Mouse (Mus musculus): ENCODE measurements around the gene Pate2.
"Not testable (repeated sequence)": the region's sequence is repeated elsewhere in the genome, so short reads cannot be mapped to it uniquely, and the experiment has no call there.

Gene Pate2

DNA sequence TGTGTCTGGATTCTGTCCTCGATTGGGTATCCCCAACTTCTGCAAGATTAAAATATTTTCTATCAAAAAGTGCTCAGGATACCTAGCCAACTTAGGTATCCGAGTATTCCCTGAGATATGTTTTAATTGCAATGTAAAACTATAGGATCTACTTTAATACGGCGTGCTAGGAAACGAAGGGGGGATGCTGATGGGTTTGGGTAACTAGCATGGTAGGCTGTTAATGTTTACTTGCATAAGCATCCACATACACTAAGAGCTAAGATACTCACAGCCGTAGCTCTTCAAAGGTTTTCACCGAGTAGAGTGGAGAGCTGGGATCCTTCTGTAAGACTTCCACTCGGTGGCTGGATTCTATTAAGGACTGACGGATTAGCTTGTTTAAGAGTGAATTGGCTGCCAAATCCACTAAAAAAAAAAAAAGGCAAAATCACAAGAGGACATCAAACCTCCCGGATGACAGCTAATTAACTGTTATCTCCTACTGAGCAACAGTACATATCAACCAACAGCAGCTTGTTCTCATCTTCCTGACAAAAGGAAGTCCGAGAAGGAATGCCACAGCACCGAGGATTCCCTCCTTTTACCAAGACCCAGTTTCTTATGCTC, 13.5 kb upstream of the Pate2 start:
- in situ Hi-C loops (cut with MboI, MseI): no loop called here

DNA sequence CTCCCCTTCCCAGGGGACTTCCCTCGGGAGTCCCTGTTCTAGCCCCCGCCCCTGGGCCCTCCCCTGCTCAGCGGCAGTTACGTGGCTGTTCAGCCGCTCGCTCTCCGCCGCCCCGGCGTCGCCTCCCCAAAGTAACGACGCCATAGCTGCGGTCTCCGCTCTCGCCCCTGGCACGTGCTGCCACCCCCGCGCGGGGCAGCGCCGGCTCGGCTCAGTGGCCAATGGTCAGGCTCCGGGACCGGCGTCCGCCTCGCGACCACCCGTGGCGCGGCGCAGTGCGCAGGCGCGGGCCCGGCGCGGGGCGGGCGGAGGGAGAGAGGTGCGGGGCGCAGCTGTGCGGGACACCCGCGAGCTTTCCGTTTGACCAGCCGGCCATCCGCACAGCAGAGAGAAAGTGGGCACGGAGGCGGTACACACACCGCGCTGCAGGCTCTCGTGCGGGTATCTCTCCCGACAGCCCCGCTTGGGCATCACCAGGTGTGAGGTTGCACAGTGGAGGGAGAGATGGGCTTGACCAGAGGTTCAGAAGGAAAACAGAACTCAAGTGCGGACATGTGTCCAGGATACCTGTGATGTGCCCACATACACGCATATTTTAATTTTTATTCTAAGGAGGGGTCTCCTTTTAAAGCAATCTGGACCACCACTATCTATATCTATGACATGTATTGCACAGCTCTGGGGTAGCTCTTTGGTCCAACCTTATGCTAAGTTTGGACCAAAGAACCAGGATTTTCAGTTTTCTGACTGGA, 11.7 kb upstream of the Pate2 start, which contains the start of the genes Ddx25 and Pus3:
Ddx25 (minus strand) TSS at position 272 of the 752 bp plus-strand sequence.
Pus3 (plus strand) TSS at position 339 of the 752 bp plus-strand sequence.
- in situ Hi-C loops (cut with MboI, MseI): no loop called here

DNA sequence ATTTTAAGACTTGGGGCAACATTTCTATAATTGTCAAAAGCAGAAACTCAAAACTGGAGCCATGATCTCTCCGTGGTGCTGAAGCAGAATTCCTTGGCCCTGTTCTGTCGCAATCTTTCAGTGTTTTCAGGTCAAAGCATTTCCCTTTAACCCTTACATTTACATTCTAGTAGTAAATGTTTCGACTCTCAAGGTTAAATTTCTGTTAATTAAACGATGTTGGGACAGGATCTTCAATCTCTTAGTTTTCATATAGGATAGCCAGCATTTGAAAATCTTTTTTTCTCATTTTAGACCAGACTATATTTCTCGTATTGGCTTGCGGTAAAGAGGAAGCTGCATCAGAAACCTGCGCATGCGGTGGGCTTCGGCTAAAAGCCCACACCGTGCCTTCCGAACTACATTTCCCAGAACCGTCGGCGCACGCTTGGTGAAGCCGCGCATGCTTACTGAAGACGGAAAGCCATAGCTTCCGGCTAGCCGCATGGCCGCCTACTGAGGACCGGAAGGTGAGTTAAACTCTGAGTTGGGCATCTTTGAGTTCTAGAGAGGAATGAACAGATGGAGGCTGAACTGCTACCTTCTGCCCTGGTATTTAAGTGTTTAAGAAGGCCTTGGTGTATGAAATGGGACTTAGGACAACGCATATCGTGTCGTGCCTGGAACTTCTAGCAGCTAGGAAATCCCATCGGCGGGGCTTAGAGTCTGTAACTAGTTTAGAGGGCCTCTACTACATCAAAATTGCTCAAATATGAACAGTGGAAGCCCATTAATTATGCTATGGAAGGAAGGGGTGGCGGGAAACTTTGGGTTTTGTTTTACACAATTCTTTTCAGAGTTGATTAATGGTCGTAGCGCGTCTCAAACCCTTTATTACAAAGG, 10.8 kb upstream of the Pate2 start:
- in situ Hi-C loops (cut with MboI, MseI): no loop called here

DNA sequence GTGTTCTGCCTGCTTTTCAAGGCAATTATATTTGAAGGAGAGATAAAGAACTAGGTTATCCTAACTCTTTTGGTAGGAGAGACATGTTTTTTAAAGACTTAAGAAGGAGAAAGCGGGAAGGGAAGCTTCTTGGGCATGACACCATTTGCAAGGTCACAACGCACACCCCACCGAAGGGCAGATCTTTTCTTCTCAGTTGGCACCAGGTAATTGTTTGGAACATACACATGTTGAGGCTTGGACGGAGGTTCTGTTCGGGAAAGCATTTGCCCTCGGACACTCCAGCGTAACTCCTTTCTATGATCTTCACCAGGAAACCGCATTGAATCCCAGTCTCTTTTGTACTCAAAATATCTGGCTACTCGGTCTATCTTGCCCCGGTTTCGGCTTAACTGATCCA, 9.0 kb upstream of the Pate2 start:
- in situ Hi-C loops (cut with MboI, MseI): loop anchor here (10.0 kb wide), 1 partner anchor 1164 kb away; the partner anchor contains the start of gene Chek1

DNA sequence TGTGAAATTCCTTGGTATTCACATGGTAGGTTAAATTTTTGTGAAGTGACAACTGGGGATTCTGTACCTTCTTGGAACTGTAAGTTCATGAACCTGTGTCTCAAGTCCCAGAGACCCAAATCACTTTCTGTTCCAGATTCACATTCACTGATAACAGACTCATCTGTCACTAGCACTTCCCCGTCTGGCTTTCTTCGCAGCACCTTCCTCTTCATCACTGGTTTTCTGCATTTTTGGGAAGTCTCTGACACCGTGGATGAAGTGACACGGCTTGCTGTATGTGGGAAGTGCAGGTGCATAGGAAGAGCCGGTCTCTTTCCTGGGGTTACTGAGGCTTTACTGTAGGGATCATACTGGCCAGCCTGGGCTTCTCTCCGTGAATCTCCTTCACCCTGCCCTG, 8.5 kb upstream of the Pate2 start:
- in situ Hi-C loops (cut with MboI, MseI): loop anchor here (10.0 kb wide), 1 partner anchor 1163 kb away; the partner anchor contains the start of gene Chek1

DNA sequence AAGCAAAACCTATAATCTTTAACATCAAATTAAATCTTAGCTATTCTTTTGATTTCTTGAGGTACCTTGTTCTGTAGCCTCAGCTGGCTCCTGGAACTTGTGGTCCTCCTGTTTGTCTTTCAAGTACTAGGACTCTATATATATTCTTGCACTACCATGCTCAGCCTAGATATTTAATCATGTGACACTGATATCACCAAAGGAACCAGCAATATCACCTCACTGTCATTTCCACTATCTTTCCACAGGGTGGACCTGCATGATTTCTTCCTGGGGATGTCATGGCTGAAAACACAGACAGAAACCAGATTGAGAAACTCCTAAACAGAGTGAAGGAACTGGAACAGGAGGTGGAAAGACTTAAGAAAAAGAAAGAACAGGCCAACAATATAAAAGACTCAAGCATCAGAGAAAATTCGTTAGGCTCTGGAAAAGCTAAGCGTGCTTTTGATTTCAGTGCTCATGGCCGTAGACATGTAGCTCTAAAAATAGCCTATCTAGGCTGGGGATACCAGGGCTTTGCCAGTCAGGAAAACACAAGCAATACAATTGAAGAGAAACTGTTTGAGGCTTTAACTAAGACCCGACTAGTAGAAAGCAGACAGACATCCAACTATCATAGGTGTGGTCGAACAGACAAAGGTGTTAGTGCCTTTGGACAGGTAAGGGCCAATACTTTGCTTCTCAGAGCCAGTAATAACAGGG, 5.4 kb upstream of the Pate2 start:
- in situ Hi-C loops (cut with MboI, MseI): loop anchor here (10.0 kb wide), 1 partner anchor 1160 kb away; the partner anchor contains the start of gene Chek1

DNA sequence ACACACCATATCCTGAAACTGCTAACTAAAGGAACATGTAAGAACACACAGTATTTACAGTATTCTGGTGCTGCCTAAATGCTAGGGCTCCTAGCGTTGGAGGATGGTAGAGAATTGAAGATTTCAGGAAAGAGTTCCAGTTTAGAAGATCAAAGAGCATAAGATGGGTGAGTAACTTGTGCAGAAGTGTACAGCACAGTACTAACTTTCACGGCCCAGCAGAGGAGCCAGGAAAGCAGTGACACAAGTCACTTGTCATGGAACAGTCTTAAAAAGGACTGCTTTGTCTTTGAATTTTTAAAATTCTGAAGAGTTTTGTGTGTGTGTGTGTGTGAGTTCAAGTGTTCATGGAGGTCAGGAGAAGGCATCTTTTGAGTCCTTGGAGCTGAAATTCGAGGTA, 2.1 kb upstream of the Pate2 start:
- in situ Hi-C loops (cut with MboI, MseI): loop anchor here (10.0 kb wide), 1 partner anchor 1157 kb away; the partner anchor contains the start of gene Chek1

DNA sequence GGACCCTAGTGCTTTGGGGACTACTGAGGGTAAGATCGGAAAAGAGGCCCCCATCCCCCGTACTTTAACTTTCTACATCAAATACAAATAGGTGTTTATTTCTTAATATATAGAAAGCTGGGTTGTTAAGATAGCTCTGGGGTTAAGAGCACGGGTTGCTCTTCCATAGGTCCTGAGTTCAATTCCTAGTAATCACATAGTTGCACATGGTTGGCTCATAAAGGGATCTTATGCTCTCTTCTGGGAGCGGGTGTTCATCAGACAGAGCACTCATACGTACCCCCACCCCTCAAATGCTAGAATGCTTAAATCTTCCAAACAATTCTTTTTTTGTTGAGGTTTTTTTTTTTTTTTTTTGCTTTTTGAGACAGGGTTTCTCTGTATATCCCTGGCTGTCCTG, 579 bp downstream of the Pate2 start:
- in situ Hi-C loops (cut with MboI, MseI): no loop called here

DNA sequence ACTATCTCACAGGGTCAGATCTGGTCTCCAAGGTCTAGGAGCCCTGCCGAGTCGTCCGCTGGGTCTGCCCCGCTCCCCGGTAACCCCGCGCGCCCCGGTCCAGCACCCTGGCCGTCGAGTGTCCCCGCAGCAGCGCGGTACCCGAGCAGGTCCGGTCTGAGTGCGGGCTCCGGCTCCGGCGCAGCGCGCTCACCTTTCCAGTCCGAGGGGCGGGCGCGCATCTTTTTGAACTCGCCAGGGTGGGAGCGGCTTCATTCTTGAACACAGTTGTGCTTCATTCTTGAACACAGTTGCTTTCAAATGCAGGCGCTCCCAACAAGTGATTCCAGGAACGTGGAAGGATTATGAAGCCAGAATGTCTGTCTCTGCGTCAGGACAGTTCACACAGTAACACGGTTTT, 4.3 kb downstream of the Pate2 start:
- in situ Hi-C loops (cut with MboI, MseI): no loop called here

DNA sequence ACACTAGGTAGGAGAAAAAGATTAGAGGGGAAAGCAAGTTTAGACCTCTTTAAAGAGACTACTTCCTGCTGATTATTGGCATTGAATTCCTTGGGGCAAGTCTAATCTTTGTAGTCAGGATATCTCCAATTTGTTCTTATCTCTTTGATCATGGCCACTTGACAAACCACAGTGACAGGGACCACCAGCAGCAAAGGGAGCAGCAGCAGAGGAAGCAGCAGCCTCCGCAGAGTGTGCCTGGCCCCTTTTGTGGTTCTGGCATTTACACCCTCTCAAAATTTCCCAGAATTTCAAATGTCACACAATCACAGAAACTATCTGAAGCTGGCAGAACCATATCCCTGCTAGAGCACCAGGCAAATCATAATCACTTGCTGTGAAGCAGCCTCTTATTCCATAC, 17.6 kb downstream of the Pate2 start:
- in situ Hi-C loops (cut with MboI, MseI): no loop called here

DNA sequence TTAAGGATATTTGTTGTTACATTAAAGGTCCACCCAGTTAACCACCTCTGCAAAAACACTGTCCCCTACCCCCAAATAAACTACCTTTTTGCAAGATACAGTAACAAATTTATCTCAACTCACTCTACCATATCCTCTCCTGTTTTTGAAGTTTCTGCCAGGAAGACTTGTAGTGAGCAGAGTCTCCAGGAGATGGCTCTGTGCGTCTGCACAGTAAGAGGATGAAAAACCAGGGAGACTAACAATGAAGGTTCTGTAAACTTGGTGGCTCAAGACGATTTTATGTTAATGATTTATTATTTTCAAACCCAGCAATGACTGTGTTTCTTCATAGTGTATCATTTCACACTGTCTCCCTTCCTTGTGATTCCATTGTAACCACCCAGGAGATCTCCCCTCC, 22.8 kb downstream of the Pate2 start:
- in situ Hi-C loops (cut with MboI, MseI): no loop called here

DNA sequence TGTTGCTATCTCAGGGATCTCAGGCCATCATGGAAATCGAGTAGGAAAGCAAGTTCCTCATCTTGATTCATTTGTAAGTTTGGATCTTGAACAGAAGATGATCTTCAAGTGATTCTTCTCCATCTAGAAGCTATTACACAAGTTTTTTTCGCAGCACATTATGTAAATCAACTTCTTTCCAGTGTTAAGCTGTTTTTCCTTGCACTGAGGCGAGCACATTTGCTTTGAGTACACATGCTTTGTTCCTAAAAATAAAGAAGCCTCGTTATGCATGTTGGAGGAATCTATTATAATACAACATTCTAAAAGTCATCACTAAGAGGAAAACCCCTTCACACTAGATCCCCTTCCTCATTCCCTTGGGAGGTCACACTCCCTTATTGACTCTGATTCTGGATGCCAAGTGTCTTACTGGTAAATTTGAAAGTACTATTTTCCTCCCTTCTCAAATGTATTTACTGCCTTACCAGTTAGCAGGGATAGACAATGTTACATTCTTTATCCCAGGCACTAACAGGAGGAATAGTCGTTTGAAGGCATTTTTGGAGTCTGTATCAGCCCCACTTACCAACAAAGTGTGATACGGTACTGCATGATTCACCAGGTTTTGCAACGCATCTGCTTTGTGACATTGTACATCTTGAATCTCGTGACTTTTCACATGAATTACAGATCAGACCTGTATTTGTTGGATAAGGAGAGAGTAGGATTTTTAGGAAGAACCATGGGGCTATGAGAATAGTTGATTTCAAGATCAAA, 37.7 kb downstream of the Pate2 start:
- in situ Hi-C loops (cut with MboI, MseI): no loop called here

DNA sequence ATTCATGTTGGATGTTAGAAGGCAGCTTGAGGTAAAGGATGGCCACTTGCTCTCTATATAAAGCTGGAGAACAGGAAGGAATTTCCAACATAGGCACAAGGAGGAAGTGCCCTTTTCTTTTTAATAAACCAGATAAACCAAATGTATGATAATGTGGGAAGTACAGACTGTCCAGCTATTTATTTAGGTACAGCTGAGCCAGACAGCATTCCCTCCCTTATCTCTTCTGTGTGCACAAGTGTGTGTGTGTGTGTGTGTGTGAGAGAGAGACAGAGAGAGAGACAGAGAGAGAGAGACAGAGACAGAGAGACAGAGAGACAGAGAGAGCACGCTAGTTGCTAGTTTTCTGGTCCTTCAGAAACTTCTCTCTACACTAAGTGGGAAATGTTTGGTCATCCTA, 41.8 kb downstream of the Pate2 start, which contains the start of gene Pate4:
Pate4 (minus strand) TSS at position 101 of the 400 bp plus-strand sequence.
- in situ Hi-C loops (cut with MboI, MseI): no loop called here

DNA sequence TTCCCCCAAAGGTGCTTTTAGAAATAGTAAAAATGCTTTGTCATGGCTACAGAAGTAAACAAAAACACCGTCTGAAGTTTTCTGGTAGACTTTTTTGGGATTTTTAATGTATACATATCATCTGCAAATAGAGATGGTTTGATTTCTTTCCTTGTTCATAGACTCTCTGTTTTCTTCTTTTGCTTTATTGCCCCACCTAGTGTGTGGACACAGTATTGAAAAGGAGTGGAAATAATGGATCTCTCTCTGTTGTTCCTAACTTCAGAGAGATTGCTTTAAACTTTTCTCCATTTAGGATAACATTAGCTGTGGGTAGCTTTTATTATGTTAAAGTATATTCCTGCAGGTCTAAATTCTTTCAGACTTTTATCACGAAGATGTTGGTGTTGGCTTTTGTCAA, 43.9 kb downstream of the Pate2 start:
- in situ Hi-C loops (cut with MboI, MseI): no loop called here

DNA sequence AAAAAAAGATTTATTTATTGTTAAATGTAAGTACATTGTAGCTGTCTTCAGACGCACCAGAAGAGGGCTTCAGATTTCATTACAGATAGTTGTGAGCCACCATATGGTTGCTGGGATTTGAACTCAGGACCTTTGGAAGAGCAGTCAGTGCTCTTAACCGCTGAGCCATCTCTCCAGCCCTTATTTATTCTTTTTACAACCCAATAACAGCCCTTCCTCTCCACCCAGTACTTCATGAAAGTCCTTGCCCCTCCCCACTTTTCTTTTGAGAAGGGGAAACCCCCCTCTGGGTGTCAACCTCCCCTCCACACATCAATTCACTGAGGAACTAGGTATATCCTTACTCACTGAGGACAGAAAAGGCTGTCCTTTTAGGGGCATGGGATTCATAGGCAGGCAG, 46.7 kb downstream of the Pate2 start:
- in situ Hi-C loops (cut with MboI, MseI): not testable (repeated sequence)

DNA sequence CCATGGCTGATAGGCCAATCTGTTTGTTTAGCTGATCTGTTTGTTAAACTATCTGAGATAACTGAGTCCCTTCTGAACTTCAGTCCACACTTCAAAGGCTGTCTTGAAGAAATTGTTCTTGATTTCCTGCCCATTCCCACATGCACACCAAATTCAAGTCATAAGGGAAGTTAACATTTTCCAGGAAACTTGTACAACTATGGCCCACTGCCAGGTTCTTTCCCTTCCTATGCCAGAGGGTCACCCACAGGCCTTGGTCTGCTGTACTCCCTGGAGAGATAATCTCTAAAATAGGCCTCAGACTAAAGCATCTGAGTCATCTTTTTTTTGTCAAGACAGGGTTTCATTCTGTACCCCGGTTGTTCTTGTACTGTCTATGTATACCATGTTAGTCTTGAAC, 62.9 kb downstream of the Pate2 start:
- in situ Hi-C loops (cut with MboI, MseI): no loop called here

DNA sequence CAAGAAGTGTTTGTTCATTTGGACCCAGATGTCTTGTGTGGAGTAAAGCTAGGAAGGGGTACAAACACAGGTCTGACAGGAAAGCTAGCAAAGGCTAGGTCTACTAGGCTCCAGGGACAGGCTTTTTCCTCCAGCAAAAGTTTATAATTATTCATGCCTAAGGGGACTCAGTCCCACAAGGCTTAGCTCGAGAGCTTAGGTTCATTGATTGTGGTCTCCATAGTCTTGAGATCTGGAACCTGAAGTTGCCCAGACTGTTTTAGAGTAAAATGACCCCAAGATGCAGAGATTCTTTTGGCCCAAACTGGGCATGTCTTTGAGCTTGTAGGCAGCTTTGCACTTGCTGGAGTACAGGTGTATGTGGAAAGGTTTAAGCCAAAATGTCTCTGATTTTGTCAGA, 78.0 kb downstream of the Pate2 start, which contains the start of gene Pate3:
Pate3 (minus strand) TSS at position 101 of the 400 bp plus-strand sequence.
- in situ Hi-C loops (cut with MboI, MseI): no loop called here

DNA sequence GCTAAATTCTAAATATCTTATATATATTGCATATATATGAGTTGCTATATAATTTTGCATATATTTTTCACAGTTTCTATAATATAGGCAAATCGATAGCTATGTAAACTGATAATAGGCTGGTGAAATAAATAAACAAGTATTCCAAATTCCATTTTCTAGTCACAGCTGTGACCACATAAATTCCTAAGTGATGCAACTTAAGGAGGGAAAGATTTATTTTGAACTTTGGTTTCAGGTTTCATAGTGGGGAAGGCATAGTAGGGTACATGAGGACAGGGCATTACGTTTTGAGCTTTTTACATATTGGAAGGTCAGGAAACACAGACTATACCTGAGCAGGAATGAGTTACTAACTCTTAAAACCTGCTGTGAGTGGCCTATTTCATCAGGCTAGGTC, 103.5 kb downstream of the Pate2 start:
- in situ Hi-C loops (cut with MboI, MseI): no loop called here

DNA sequence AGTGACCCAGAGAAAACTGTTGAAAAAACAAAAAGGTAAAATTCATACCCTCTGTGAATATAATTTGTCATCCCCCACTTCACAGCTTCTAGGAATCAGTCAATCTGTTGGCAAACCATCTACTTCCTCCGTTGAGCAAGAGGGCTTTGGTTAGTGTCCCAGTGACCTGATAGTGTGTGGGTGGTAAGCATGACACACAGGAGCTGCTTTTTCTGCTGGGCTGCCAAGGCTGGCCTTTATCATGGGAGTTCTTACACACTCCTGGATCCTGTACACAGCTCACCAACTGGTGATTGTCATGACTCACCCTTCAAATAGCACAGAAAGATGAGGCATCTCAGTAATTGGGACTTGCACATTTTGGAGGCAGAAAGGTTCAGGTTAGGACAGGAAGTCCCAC, 116.9 kb downstream of the Pate2 start, which contains the start of gene Pate1:
Pate1 (minus strand) TSS at position 378 of the 400 bp plus-strand sequence.
- in situ Hi-C loops (cut with MboI, MseI): loop anchor here (10.0 kb wide), 1 partner anchor 1718 kb away; the partner anchor contains the start of gene Robo4

DNA sequence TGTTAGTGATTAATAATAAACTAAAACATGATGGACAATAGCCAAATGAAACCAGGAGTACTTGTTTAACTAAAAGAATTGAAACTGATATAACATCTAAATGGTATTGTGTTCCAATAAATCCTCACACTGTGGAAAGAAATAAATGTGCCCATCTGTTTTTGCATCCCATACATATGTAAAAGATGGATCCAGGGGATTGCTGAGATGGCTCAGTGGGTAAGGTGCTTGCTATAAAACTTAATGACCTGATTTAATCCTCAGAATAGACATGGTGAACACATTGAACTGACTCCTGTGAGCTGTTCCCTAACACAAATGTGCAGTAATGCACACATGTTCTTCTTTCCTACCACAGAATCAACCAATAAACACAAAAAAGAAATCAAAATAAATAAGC, 121.8 kb downstream of the Pate2 start:
- in situ Hi-C loops (cut with MboI, MseI): no loop called here
